Mouse (Mus musculus): ENCODE results near the gene P3h3.
"Not testable (repeated sequence)": the region's sequence is repeated elsewhere in the genome, so short reads cannot be mapped to it uniquely, and the experiment has no call there.

Gene P3h3

DNA sequence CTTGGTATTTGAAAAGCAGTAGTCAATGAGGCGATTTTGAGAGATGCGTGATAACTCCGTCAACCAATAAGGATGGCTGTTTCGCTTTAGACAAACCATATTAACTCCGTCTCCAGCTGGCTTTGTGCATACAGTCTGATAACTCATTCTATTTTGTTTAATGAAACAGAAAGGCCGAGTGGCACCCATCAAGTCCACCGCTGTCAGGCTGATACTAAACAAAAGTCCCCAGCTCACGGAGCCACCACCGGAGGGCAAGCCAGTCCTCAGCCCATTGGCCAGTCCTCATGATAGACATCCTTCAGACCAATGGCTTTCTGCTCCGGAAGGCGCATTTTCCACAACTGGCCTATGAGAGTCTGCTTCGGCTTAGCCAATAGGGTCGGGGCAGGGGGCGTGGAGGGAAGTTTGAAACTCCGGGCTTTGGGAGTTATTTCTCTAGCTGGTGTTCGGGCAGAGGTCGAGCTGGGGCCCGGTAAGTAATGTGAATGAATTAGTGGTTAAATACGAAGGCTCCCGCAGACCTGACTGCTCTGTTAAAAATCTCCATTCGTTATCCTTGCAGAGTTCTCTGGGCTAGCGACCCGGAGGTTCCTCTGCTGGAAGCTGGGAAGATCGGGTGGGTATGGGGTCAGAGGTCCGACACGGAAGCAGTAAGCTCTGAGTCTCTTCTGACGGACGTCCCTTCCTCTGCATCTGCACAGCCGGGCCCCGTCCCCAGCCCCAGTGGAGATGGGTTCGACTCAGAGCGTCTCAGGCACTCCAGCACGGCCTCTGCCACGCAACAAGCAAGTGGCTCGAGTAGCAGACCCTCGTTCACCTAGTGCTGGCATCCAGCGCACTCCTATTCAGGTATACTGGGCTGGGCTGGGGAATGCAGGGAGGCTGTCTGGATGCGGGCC, 27.5 kb downstream of the P3h3 start:
- peak; percentile 96 for DNase-seq

- DNase-seq = peak; percentile 100
Observed at GRCm38 (mm10) chr6:124828868-124829798, 28.4 kb downstream of the P3h3 start, which contains the start of the genes Usp5 and Cdca3. Gene Usp5 (minus strand): TSS chr6:124829484. Gene Cdca3 (plus strand): TSS chr6:124829547.

- DNase-seq = no peak
Observed at GRCm38 (mm10) chr6:124828101-124828592, 29.4 kb downstream of the P3h3 start.

DNA sequence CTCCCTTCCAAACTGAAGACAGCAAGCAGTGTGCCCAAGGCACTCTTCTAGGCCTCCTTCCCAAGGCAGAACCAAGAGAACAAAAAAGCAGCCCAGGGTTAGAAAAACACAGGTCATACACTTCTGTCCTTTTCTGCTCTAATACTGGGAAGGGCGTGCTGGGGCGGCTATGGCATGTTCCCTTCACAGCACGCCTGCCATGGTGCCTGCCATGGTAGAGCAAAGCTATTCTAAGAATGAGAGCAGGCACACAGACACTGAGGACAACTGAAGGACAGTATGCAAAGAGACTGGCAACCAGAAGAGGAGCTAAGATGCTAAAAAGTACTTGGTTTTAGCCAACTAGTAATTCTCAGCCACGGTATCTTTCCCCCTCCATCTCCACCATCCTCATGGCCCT, 35.5 kb downstream of the P3h3 start:
- DNase-seq = no peak

DNA sequence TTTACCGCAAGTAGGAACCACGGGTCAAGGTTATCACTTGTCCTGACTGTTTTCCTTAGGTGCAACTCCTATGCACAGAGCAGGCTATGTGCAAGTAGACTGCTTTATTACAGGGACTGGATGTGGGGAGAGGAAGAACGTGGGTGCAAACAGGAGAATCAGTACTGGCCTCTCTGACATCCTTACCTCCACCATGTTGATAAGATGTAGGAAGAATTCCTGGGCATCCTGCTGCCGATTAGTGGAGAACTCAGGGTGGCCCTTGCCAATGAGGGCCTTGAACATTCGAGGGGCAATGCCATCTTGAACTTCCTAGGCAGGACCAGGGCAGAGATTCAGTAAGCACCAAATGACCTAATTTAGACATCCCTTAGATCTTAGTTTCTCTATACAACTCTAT, 36.7 kb downstream of the P3h3 start:
- no peak for DNase-seq

- no peak for DNase-seq
Observed at GRCm38 (mm10) chr6:124817971-124818370, 39.6 kb downstream of the P3h3 start.

DNA sequence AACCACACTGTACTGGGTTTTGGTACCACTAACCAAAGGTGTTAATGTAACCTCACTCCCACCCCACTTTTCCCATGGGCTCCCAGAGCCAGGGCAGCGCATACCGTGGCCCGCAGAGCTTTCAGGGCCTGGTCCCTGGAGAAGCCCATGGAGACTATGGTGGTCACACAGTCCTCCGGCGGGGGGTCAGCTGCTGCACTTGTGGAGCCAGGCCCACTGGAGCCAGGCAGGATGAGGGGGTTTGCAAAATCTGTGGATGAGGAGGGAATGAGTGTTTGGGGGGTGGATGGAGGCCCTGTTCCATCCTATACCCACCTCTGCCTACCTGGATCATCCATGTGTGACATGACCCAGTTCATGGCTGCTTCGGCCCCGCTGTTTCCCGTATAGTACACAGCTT, 40.0 kb downstream of the P3h3 start:
- DNase-seq = no peak

- DNase-seq = no peak
Observed at GRCm38 (mm10) chr6:124817125-124817524, 40.4 kb downstream of the P3h3 start.

- no peak for DNase-seq
Observed at GRCm38 (mm10) chr6:124816611-124817010, 40.9 kb downstream of the P3h3 start.

GRCm38 (mm10) chr6:124814858-124815774, 42.4 kb downstream of the P3h3 start:
- no peak for DNase-seq

DNA sequence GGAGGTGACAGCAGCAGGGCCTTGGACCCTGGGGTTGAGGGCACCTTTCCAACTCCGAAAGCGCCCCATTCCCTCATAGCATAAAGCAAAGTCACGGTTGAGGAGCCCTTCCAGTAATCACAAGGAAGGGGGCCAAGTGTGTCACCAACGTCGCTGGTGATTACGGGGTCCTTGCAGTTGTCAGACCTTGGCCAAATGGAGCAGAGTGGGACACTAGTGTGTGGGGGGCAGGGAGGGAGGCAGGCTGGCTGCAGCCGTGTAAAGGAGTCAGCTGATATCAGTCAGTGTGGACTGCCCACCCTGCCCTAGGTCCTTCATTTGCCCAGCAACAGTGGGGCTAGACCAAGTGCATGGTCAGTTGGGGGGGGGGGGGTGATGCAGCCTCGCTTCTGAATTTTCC, 43.1 kb downstream of the P3h3 start:
- no peak for DNase-seq

GRCm38 (mm10) chr6:124813933-124814332, 43.6 kb downstream of the P3h3 start, which contains the start of gene Tpi1:
Gene Tpi1 (minus strand): TSS chr6:124814296.
- peak; percentile 92 for DNase-seq

- DNase-seq = peak; percentile 82
Observed at GRCm38 (mm10) chr6:124813496-124813895, 44.1 kb downstream of the P3h3 start.

DNA sequence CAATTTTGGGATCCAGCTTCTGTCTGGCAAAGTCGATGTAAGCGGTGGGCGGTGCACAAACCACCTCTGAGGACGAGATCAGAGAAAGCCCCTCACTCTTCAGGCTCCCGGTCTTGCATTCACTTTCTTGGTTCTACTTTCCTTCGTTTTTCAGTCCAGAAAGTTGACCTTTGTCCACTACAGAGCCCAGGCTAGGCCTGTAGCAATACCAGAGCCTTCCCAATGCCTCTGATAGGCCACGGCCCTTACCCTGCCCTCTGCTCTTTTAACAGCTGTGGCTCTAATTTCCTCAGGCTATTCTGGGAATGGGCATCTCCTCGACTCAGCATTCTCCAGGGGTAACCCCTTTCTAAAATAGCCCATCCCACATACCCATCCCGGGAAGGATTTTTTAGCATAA, 44.7 kb downstream of the P3h3 start:
- no peak for DNase-seq

DNA sequence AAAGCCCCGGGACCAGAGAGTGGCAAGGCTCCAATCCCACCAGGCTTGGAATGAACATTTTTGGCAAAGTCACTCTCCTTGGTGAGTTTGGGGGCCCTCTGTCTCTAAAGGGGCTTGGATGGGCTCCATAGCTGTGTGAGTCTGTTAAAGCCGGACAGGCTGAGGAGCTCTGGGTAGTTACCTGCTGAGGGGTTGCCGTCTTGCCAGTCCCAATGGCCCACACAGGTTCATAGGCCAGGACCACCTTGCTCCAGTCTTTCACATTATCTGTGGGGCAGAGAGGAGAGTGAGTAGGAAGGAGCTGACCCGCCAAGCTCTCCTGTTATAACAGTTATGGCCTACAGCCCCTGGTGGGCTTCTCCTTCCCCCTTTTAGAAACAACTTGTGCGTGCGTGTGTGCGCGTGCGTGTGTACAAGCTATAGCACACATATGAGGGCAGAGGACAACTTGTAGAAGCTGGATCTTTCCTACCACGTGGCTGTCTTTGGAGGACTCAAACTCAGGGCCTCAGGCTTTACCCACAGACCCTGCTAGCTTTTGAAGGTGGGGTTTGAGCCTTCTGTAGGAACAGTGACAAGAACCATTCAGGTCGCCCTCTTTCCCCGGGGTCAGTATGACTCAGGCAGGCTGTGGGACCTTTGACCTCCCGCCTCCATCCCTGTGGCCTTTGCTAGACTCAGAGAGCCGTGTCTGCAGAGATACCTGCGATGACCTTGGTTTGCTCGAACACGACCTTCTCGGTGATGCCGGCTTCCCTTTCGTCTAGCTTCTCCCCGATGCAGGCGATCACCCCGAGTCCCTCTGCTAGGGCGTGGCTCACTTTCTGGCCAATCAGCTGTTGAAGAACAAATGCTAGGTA, 45.6 kb downstream of the P3h3 start:
- DNase-seq = no peak

GRCm38 (mm10) chr6:124811403-124811665, 46.2 kb downstream of the P3h3 start:
- DNase-seq = no peak

DNA sequence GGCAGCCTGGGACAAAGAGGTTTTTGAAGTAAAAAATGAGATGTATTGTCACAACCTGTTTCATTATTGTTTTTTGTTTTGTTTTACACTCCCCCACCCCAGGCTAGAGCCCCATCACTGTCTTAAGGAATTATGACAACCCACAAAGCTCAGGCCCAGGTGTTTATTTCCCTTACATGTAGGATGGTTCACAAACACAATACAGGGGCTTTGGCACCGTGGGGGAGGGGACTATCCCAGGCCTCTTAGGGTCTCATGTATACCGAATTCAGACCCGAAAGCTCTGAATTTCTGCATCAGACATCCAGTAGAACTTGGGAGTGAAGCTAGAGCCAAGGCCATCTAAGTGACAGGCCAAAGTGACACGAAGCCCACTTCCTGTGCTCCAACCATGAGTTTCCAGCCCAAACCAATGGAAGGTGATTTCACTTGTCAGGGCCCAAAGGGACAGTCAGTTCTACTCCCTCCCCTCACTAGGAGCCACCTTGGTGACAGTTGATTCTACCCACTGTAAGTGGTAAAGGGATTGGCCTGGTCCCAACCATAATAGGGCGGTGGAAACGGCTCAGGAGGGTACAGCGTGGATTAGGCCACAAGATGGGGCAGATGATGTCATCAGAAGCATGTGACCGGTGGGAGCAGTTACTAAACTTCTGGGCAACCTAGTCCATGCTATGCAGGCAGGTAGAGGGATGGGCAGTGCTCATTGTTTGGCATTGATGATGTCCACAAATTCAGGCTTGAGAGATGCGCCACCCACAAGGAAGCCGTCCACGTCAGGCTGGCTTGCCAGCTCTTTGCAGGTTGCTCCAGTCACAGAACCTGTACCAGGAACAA, 46.8 kb downstream of the P3h3 start:
- DNase-seq = not testable (repeated sequence)

GRCm38 (mm10) chr6:124809775-124810538, 47.6 kb downstream of the P3h3 start:
- DNase-seq = no peak

- peak; percentile 61 for DNase-seq
Observed at GRCm38 (mm10) chr6:124809052-124809774, 48.3 kb downstream of the P3h3 start.
